Mouse (Mus musculus) kidney, postnatal 10 days (tissue): ENCODE measurements at regions not wholly inside any gene's neighbourhood (a gene's known extent, or its start where the extent isn't known, plus 50 kb on each side); places are given as distances from the start of the nearest gene placed in this dataset.
"Not testable (repeated sequence)": the region's sequence is repeated elsewhere in the genome, so short reads cannot be mapped to it uniquely, and the experiment has no call there.

Experiments used
- DNase-seq: peaks from one replicate; pipeline ENCODE4 v3.0.0; 2021; ENCODE audit warnings: mixed read lengths

GRCm38 (mm10) chr11:71285193-71285592 is 54.7 kb upstream of the Nlrp1b start:
- no peak for DNase-seq

- DNase-seq, result not testable (repeated sequence)
Observed at GRCm38 (mm10) chr11:71288243-71288642, 57.7 kb upstream of the Nlrp1b start.

GRCm38 (mm10) chr11:71289490-71289889 is 59.0 kb upstream of the Nlrp1b start:
- DNase-seq, result no peak

- no peak for DNase-seq
Observed at GRCm38 (mm10) chr11:71299479-71299878, 68.9 kb upstream of the Nlrp1b start.

GRCm38 (mm10) chr11:71323439-71323838 is 92.9 kb upstream of the Nlrp1b start:
- DNase-seq, result no peak

- no peak for DNase-seq
Observed at GRCm38 (mm10) chr11:71337428-71337827, 106.9 kb upstream of the Nlrp1b start.

- peak; percentile 60 for DNase-seq
Observed at GRCm38 (mm10) chr11:71346024-71346423, 115.5 kb upstream of the Nlrp1b start.

GRCm38 (mm10) chr11:71357089-71357488 is 126.6 kb upstream of the Nlrp1b start:
- DNase-seq, result no peak

GRCm38 (mm10) chr11:71360856-71361255 is 130.3 kb upstream of the Nlrp1b start:
- DNase-seq, result no peak

GRCm38 (mm10) chr11:71371871-71372270 is 141.3 kb upstream of the Nlrp1b start:
- no peak for DNase-seq

- DNase-seq, result no peak
Observed at GRCm38 (mm10) chr11:71375132-71375531, 144.6 kb upstream of the Nlrp1b start.

- DNase-seq, result no peak
Observed at GRCm38 (mm10) chr11:71388411-71388810, 157.9 kb upstream of the Nlrp1b start.

- peak; percentile 76 for DNase-seq
Observed at GRCm38 (mm10) chr11:71389659-71390058, 159.1 kb upstream of the Nlrp1b start.

- no peak for DNase-seq
Observed at GRCm38 (mm10) chr11:71390151-71390550, 159.6 kb upstream of the Nlrp1b start.

GRCm38 (mm10) chr11:71390616-71391015 is 160.1 kb upstream of the Nlrp1b start:
- DNase-seq, result no peak

GRCm38 (mm10) chr11:71393406-71393805 is 162.9 kb upstream of the Nlrp1b start:
- DNase-seq, result no peak

- DNase-seq, result no peak
Observed at GRCm38 (mm10) chr11:71395023-71395422, 164.5 kb upstream of the Nlrp1b start.

- no peak for DNase-seq
Observed at GRCm38 (mm10) chr11:71395631-71396030, 165.1 kb upstream of the Nlrp1b start.

- DNase-seq, result no peak
Observed at GRCm38 (mm10) chr11:71400351-71400750, 169.8 kb upstream of the Nlrp1b start.

GRCm38 (mm10) chr11:71401411-71402276 is 171.1 kb upstream of the Nlrp1b start:
- no peak for DNase-seq

- no peak for DNase-seq
Observed at GRCm38 (mm10) chr11:71404361-71404760, 173.8 kb upstream of the Nlrp1b start.

GRCm38 (mm10) chr11:71407043-71407442 is 176.5 kb upstream of the Nlrp1b start:
- no peak for DNase-seq

GRCm38 (mm10) chr11:71409211-71409765 is 178.8 kb upstream of the Nlrp1b start:
- no peak for DNase-seq

GRCm38 (mm10) chr11:71410582-71410981 is 180.0 kb upstream of the Nlrp1b start:
- no peak for DNase-seq
